Mouse (Mus musculus): ENCODE results near the gene Isy1.

Gene Isy1

DNA sequence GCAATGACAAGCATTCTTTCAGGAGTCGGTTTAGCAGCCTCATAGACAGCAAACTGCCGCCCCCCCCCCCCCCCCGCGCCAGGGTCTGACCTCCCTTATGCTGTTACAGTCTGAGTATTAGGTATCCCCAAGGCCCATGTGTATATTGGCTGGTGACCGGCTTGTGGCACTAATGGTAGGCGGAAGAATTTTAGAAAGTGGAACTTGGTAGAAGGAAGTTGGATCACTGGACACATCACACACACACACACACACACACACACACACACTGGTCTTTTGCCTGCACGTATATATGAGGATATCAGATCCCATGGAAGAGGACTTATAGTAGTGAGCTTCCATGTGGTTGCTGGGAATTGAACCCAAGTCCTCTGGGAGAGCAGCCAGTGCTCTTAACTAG lies 36.1 kb downstream of the Isy1 start:
- no peak for DNase-seq

DNA sequence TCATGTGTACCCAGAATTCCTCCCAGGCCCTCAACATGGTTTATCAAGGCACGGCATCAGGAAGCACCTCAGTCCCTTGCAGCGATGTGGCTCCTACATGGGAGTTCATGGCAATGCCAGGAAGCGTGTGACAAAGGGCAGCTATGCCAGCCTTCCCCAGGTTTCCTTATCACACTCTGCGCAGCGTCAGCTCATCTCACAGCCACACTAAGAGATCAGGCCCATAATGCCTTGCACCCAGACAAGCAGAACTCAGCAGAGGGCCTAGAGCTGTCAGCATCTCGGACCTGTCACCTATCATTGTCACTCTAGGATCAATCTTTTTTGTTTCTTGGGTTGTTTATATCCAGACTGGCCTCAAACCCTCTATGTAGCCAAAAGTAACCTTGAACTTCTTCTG lies 39.0 kb downstream of the Isy1 start:
- no peak for DNase-seq

DNA sequence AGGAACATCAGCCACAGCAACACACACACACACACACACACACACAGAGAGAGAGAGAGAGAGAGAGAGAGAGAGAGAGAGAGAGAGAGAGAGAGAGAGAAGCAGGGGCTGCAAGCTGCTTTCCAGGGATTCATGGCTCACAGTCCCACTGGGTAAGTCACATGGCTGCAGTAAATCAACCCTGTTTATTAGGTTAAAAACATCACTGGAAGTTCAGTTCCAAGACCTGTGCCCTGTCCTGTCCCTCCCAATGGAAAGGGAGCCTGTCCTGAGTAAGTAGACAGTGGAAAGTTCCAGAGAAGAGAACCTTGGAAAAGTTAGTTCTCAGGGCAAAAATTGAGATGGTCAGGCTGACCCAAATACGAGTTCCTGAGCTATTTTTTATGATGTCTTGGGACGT lies 41.3 kb downstream of the Isy1 start:
- no peak for DNase-seq

DNA sequence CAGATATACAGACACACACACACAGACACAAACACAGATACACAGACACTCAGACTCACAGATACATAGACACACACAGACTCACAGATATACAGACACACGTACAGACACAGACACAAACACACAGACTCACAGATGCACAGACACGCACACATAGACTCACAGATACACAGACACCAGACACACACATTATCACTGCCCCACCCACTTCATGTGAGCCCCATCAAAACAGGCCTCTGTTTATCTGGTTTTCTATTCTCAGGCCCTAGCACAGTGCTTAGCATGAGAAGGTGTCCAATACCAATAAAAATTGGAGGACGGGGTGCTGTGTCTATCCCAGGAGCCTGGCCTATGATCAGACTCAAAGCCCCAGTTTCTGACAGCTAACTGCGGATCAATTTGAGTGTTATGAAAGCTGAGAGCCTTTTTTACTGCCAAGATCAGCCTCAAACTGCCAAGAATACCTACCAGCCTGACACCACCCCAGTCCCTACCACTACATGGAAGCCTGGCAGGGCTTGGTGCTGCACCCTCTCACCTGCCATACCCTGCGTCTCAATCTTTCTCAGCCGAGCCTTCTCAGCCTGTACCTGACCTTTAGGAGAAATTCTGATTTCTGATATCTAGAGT lies 42.2 kb downstream of the Isy1 start:
- DNase-seq, result no peak

DNA sequence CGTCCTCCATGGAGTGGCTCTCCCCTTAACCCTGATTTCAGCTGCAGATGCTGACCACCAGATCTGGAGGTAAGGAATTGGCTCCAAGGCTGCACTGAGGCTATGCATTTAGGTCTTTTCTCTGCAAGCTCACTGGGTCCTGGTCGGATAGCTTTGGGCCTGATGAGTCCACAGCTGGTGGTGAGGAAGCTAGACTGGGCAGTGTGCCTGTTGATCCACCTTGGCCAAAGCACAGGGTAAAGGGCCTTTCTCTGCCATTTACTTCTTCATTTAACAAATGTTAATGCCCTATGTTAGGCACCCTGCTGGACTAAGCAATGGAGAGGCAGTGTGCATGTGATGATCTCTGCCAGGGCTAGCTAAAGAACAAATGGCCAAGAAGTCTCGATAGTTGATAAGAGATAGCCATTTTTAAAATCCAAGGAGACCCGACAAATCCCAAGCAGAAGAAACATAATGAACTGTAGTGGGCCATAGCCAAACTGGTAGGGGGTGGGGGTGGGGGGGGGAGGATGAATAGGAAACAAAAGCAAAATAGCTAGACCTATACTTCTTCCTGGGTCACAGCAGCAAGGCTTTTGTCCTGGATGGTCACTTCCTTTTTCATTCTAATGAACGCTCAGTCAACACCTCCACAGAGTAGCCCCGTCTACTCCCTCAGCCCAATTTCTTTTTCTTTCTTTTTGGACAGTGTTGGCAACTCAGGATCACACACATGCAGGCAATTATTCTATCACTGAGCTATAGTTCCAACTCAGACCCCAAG lies 43.0 kb downstream of the Isy1 start:
- no peak for DNase-seq

DNA sequence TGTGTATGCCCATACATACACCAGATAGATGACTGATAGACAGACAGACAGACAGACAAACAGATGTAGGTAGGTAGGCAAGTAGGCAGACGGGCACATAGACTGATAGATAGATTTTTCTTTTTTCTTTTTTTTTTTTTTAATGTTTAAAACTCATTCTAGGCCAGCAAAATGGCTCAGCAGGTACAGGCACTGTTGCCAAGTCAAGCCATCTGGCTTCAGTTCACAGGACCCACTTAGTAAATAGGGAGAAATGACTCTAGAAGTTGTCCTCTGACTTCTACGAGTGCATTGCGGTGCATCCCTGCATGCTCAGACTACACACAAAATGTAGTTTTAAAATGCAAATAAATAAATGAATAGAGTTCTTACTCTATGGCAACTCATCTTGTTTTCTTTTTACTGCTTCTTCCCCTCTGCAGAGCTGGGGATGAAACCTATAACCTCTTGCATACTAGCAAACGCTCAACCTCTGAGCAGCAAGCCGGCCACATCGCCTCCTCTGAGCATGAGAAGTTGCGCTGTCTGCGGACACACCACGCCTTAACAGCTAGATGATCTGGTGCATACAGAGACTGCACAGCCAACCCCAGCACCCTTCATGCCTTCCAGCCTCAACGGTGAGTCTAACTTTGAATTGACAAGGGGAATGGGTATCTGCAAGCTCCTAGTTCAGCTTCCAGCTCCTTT lies 44.6 kb downstream of the Isy1 start:
- no peak for DNase-seq

DNA sequence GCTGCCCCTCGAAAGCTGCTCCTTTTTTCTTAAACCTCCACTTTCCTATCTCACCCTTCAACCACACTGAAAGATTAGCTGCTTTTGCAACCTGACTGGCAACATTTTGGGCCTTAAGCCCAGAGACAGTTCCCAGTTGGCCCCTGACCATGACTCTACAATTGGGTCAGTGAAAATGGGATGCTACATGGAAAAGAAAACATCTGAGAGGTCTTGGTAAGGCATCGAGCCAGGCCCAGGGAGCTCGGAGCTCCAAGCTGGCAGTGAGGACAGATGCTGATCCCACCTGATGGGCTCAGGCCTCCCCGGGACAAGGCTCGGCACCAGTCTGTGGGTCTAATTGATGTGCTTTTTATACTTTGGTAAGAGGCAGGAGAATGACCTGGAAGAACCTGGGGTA lies 46.8 kb downstream of the Isy1 start:
- DNase-seq, result no peak

DNA sequence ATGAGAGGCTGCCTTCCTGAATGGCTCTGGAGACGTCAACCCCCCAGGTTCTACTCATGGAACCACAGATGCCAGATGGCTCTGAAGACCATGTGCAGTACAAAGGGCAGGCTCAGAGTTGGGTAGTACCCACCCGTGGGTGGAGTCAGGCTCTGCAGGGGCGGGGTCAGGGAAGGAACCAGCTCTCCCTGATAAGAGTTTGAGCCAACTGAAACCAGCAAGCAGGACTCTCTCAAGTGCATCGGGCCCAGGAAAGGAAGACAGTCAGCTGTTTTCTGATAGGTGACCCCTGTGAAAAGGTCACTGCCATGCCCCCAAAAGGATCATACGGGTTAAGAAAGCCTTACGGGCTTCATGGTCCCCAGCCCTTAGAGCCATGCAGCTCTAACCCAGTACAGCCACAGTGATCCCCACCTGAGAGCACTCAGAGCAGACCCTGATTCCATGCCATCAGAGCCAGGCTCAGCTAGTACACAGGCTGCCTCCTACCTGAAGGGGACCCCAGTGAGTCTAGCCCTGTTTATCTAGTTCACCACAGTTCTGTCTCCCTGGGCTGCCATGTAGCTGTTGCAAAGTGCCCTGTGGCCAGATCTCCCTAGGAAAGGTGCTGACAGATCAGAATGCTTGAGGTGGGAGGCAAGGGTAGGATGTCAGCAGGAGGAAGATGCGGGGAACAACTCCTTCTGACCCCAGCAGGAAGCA lies 47.7 kb downstream of the Isy1 start:
- no peak for DNase-seq

DNA sequence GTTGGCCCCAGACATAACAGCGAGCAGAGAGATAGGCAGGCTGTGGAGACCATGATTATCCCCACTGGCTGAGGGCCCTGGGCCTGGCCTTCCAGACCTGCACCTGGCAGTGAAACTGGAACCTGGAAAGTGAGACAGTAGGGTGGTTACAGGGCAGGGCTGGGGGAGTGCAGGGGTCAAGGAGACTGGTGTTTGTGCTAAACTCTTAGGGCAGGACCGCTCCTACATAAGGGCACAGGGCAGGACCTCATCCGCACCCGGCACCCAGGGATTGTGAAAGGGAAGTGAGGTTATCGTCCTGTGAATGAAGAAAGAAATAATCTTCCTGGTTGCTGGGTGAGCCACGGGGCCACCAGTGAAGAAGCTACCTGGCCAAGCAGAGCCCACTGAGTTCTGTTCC lies 48.8 kb downstream of the Isy1 start:
- no peak for DNase-seq

DNA sequence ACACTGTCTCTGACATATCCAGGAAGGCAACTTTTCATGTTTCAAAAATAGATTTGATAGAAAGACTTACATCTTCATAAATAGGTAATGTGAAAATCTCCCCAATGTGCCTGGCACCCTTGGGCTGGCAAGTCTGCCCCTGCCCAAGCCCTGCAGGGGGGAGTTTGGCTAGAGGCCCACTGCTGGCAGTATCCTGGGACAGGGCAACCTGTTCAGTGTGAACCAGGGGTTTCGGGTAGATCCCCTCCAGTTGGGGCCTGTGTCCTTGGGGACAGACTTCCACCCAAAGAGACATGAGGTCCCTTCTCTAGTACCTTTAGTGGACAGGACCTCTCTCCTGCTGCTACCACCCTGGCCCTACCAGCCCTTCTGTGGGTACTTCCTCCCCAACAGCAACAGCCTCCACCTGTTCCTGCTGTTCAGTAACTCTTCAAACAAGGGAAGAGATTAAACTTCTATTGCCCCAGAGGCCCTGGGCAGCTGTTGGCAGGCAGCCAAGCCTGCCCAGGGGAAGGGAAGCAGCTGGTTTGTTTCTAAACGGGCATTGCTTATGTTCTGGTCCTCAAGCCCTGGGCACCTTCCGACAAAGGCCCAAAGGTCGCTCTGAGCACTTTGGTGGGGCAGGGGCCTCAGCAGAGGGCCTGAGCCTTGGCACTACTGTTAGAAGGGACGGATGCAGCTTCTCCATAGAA lies 49.6 kb downstream of the Isy1 start:
- DNase-seq, result no peak

DNA sequence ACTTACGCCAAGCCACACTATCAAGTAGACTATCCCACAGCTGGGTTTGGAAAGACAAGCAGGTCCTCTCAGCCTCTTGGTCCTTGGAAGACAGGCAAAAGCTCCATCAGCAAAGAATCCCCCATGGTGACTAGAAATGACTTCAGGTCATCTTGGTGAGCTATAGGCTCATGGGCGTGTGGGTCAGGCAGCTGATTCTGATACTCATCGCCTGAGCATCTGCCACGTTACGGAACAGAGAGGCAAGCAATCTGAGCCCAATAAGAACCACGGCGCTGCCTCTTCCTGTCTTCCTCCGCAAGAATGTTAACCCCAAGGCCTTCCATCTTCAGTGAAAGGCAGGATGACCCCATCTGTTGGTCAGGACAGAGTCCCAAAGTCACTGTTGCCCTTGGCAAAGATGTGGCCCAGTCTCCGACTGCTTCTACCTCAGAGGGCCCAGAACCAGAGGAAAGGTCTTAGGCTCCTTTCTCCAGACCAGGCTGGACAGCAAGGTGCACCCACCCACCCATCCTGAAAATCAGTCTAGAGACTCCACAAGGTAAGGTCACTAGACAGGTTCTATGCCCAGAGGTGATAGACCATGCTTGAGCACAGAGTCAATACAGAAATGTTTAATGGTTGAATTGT lies 50.2 kb downstream of the Isy1 start:
- no peak for DNase-seq

DNA sequence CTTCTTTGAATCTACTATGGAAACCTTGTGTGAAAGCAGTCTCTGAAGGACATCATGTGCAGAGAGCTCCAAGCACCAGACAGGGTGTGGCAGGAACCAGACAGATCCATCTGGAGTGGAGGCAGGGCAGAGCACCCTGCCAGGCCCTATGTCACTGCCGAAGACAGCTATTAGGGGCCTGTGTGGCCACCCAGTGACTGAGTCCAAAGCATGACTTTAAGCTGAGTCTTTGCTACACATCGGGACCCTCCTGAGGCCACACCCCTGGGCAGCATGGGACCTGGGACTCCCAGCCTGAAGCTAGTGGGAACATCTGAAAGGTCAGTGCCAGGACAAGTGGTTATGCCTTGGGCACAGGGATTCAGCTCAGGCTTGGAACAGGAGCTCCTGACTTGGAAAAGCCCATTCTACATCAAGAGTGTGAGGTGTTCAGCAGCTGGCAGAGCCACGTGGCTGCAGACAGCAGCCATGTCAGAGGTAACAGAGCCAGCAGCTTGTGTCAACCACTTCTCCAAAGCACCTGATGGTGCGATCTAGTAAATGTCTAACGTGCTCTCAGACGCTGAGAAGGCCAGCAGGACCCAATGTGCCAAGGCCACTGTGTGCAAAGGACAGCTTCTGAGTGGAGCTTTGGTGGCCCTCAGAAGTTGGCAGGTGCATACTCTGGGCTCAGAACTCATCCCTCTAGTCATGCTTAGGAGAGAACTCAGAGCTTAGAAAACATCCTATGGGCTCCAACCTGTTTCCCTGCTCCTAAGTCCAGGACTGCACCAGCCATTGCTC lies 51.3 kb downstream of the Isy1 start:
- no peak for DNase-seq

DNA sequence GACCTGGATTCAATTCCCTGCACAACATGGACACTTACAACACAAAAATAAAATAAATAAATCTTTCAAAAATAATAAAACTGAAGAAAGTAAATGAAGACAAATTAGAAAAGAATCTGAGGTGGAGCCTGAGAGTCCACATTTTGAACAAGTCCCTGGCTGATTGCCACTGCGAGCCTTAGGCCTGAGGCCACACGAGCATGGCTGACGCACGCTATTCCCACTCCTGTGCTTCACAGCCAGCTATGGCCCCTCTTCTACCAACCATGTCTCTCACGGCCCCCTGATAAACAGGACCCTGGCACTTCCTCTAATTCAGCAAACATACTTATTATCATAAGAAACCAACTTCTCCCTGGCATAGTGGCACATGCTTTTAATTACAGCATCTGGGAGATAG lies 52.0 kb downstream of the Isy1 start:
- no peak for DNase-seq

DNA sequence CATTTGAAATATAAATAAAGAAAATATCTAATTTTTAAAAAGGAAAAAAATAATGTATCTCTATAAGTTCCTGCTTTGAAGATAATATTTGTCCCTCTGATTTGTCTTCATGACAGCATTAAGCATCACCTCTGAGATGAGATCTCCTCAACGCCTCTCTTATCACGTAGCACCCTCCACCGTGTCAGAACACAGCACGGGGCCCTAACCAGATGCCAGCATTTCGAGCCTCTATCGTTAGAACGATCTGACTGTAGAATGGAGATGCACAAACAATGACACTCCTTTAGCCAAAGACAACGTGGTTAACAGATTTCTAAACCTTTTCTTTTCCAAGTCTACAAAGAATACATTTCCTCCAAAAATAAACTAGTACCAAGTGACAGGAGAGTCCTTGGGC lies 54.6 kb downstream of the Isy1 start:
- DNase-seq, result no peak

DNA sequence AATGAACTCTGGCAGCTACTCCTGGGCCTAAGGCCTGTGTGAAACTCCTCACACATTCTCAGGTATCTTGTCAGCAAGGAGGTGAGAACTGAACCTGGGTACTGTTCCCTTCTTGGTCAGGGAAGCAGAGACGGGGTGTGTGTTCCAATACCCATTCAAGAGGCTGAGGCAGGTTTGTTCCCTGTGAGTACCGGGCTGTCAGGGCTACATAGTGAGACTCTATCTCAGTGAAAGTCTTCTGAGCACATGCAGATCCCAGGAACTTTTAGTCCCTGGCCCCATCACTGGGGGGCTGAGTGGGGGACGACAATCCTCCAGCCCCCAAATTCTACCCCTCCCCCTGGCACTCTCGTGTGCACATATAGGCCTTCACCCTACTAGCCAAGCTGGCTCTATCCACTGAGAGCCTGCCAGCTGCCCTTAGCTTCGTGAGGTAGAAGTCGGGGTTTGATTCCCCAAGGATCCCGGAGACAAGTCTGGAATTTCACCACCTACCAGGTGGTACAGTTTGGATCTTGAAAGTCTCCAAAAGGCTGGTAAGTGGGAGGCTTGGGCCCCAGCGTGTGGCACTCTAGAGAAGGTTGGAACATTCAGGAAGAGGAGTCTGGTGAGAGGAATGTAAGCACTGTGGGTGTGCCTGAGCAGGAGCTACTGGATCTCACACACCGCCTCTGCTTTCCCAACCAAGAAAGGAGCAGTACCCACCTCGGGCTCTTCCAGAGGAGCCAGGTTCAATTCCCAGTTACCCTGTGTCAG lies 57.9 kb downstream of the Isy1 start:
- no peak for DNase-seq

DNA sequence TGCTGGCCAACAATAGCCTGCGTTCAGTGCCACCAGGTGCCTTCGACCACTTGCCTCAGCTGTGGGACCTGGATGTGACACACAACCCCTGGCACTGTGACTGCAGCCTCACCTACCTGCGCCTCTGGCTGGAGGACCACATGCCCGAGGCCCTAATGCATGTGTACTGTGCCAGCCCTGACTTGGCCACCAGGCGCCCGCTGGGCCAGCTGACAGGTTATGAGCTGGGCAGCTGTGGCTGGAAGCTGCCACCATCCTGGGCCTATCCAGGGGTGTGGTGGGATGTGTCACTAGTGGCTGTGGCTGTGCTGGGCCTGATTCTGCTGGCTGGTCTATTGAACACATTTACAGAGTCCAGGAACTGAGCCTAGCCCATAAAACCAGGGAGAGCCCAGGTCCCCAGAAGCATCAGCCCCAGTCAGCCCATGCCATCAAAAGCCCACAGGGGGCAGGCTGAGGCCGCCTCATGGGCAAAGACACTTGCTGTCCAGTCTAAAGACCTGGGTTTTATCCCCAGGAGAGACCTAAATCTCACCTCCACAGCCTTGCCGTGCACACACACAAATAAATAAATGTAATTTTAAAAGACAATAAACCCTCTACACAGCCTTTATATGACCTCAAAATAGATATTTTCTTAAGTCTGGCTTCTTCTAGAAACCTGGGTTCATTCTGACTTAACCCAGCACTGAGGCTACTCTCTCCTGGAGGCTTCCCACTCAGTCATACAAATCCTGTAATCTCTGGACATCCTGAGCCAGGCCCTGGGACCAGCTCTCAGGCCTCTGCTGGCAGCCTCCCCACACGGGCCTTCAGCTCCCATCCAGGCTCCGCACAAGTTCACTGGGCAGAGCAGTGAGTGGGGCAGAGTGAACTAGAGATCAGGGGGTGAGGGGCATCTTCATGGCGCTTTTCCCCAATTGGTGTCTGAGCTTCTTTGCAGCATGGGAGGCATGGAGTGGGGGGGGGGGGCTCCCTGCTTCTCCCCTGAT lies 59.1 kb downstream of the Isy1 start:
- no peak for DNase-seq

DNA sequence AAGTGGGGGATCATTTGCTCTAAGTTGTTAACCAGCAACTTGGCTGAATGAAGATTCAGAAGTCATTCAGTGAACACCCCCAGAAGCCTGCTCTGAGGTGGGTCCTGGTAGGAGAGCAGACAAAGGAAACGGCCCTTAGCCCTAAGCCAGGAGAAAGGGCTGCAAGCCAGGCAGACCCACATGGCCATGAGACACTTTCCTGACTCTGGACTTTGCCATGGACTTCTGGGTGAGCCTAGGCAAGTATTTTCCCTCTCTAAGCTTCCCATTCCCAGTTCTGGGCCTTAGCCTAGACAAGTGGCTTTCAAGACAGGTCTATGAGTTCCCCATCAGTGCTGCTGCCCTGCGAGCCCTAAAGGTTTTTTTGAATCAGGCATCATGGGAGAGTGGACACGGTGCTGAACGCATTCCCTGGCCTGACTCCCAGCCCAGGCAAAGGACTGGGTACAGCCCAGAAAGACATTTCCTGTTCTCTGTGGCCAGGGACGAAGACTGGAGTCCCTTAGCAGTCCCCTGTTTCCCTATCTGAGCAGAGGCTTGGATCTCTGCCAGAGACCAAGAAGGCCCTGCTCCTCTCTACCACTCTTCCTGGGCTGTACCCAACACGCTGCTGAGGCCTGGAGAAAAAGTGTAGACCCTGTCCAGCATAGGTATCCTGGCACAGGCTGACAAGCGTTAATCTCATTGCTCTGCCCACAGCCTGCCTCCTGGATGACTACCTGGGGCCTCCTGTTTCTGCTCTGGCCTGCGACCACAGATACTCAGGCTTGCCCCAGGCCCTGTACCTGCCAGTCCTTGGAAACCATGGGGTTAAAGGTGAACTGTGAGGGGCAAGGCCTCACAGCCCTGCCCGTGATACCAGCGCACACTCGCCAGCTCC lies 60.1 kb downstream of the Isy1 start:
- DNase-seq, result no peak

DNA sequence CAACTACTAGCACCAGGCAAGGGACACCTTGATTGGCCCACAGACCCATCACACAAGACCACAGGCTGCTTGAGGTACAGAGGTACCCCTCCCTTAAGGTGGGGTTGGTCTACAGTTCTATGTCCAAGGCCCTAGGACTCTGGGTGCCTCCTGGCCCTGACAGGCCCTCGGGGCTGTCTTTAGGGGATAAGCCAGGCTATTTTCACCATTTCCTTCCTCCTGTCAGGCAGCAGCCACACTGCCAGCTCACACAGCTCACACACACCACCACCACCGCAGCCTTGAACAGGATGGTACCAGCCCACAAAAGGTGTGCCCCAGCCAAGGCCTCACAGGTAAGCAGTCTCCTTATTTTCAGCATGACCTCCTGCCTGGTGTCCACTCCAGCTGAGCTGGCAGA lies 60.8 kb downstream of the Isy1 start, which contains the start of gene Gp9:
Gene Gp9, plus strand, starts transcription at position 231 of the 400 bp plus-strand sequence.
- no peak for DNase-seq

DNA sequence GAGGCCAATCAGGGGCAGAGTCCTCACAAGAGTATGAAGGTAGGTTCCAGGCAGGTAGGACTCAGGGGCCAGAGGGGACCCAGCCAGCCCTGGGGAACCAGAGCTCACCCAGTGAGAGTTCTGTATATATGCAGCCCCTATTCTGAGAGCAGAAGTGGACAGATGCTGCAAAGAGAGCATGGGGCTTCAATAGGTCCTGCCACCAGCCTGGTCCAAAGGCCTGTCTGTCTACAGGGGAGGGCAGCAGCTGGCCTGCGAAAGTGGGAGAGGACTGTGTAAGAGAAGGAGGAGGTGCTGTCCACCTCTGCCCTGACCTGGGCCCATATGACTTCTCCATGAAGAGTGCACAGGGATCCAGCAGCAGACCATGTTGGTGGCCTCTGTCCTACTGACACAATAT lies 61.9 kb downstream of the Isy1 start:
- DNase-seq, result no peak
